Mouse (Mus musculus) liver, embryonic 14.5 days (tissue): ENCODE results near the gene Spin1. TPM values are rescaled to one million over a fixed set of nuclear protein-coding genes. Genes with fewer than 3 reads are reported as not detected.
"Not testable (repeated sequence)": the region's sequence is repeated elsewhere in the genome, so short reads cannot be mapped to it uniquely, and the experiment has no call there.

Experiments
- ATAC-seq: fragments of 200-750 bp; cut with Nextera tagmentation; 2 replicates; pipeline ENCODE4 v1.8.0; 2017; ENCODE audit warnings: moderate number of reproducible peaks, mild to moderate bottlenecking, moderate library complexity; ENCODE audit not compliant: insufficient read depth
- DNase-seq, 3 experiments: peaks; one replicate each; pipeline ENCODE4 v3.0.0-alpha.2; 2012 to 2013; ENCODE audit warnings: low read depth in 3 of 3, low spot score in 3 of 3
- H3K27ac ChIP-seq: fragments of 300-500 bp; sonication (generic); 2 replicates; pipeline ENCODE4 v1.5.1; 2014; ENCODE audit warnings: moderate library complexity, mild to moderate bottlenecking, control low read depth, inconsistent platforms
- H3K27me3 ChIP-seq: fragments of 300-500 bp; sonication (generic); 2 replicates; pipeline ENCODE4 v1.6.1; 2014; ENCODE audit warnings: mild to moderate bottlenecking, low read length, moderate library complexity; ENCODE audit not compliant: control insufficient read depth, insufficient read depth
- H3K36me3 ChIP-seq: fragments of 300-500 bp; sonication (generic); replicated peaks from 2 replicates; pipeline ENCODE4 v1.6.1; 2014; ENCODE audit warnings: low read depth; ENCODE audit not compliant: control insufficient read depth, insufficient read depth
- H3K4me1 ChIP-seq, 2 experiments: fragments of 200-500 bp in 1 of 2; fragments of 300-500 bp in 1 of 2; sonication (generic) in 1 of 2; replicated peaks; 2 replicates each; pipeline ENCODE4 v1.6.1; 2012 to 2014; ENCODE audit warnings: antibody characterized with exemption in 1 of 2, inconsistent platforms in 1 of 2, low read length in 1 of 2; ENCODE audit not compliant: control insufficient read depth in 2 of 2, insufficient read depth in 2 of 2
- H3K4me2 ChIP-seq: fragments of 300-500 bp; sonication (generic); 2 replicates; pipeline ENCODE4 v1.6.1; 2014; ENCODE audit warnings: low read depth, mild to moderate bottlenecking, control low read depth, moderate library complexity
- H3K4me3 ChIP-seq, 2 experiments: fragments of 200-500 bp in 1 of 2; fragments of 300-500 bp in 1 of 2; sonication (generic) in 1 of 2; 2 replicates each; pipeline ENCODE4 v1.5.1; 2012 to 2014; ENCODE audit warnings: low read depth in 2 of 2, low read length in 2 of 2, mild to moderate bottlenecking in 2 of 2, control low read depth in 1 of 2, inconsistent platforms in 1 of 2, moderate library complexity in 1 of 2; ENCODE audit not compliant: insufficient read depth in 1 of 2
- H3K9ac ChIP-seq: fragments of 300-500 bp; sonication (generic); replicated peaks from 2 replicates; pipeline ENCODE4 v1.6.1; 2014; ENCODE audit warnings: mild to moderate bottlenecking, control low read depth, moderate library complexity
- H3K9me3 ChIP-seq: fragments of 300-500 bp; sonication (generic); 2 replicates; pipeline ENCODE4 v1.6.1; 2016; ENCODE audit warnings: low read length, mixed read lengths; ENCODE audit not compliant: control insufficient read depth
- CTCF ChIP-seq: IDR thresholded peaks from 2 replicates; pipeline ENCODE4 v1.5.1; 2016; ENCODE audit warnings: antibody characterized with exemption, low read depth, control low read depth
- EP300 ChIP-seq: IDR thresholded peaks from 2 replicates; pipeline ENCODE4 v1.6.1; 2016; ENCODE audit warnings: antibody characterized with exemption, low read depth
- WGBS: fragments of 180-500 bp; shearing (Covaris S2); extraction: QIAGEN DNeasy Blood & Tissue Kit; methylation state at CpG from one replicate; pipeline ENCODE4 v1.1.7; 2014; ENCODE audit not compliant: insufficient replicate concordance; 5-methylcytosine and 5-hydroxymethylcytosine counted together
- polyA plus RNA-seq, 2 experiments: library from polyadenylated mRNA; depleted of rRNA in 1 of 2; stranded (reverse) in 1 of 2; unstranded in 1 of 2; fragments of >200 nt; fragmentation: Nextera tagmentation in 1 of 2; extraction: Ambion mirVana in 1 of 2; gene quantifications; 2 replicates each; pipeline versions ENCODE4 v1.2.1 to v1.2.3; 2012 to 2014

Spin1 gene
- polyA plus RNA-seq, 2 experiments = 5.2 to 9.3 TPM

DNA sequence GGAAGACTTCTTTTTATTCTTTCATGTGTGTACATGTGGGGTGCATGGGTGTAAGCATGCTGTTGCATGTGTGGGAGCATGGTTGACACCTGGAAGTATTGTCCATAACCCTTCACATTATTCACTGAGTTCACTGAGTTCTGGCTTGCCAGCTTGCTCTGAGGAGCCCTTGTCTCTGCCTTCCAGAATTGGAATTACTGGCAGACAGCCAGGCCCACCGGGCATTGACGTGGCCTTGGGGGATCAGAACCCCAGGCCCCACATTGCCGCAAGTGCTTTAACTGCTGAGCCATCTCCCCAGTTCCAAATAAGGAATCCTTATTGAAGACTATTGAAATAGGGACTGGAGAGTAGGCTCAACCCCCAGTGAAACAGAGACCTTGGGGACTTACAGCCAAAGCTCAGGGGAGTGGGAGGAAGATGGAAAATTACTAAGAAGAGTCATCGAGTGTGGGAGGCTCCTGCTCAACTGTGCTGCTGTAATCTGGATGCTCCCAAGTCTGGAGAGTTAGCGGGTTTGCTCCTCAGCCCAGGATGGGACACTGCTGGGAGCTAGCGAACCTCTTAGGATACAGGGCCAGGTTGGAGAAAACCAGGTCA lies 26.5 kb upstream of the Spin1 start:
- peaks cover 0 to 11% of the 10 kb centered on the region in 2 experiments; a peak in 2 of 4 replicates for H3K4me1 ChIP-seq
- no peak for ATAC-seq

GRCm38 (mm10) chr13:51076191-51076590 lies 24.5 kb upstream of the Spin1 start:
- ATAC-seq, H3K4me3 ChIP-seq, DNase-seq, H3K27ac ChIP-seq, H3K27me3 ChIP-seq, H3K9ac ChIP-seq, H3K36me3 ChIP-seq, H3K9me3 ChIP-seq, H3K4me1 ChIP-seq, H3K4me2 ChIP-seq: not testable (repeated sequence)
- 72% methylated on average over 14 of the region's 14 CpGs for WGBS

More for the DNA sequence above, 26.5 kb upstream of the Spin1 start:
- H3K27ac ChIP-seq = no peak overlapping the region
- H3K4me3 ChIP-seq = no peak overlapping the region
- TF ChIP-seq EP300 (no peak), CTCF (no peak)
- H3K4me2 ChIP-seq = no peak overlapping the region
- DNase-seq = no peak
- H3K9ac ChIP-seq = no peak overlapping the region
- no peaks in the 10 kb centered on the region for H3K27me3 ChIP-seq
- no peaks in the 10 kb centered on the region for H3K9me3 ChIP-seq
- H3K36me3 ChIP-seq = no peaks in the 10 kb centered on the region
- WGBS = 65% methylated on average over 6 of the region's 6 CpGs

GRCm38 (mm10) chr13:51078586-51078985 lies 22.1 kb upstream of the Spin1 start:
- H3K36me3 ChIP-seq, H3K27ac ChIP-seq, DNase-seq, ATAC-seq, H3K27me3 ChIP-seq, H3K9ac ChIP-seq, H3K4me1 ChIP-seq, H3K4me2 ChIP-seq, H3K4me3 ChIP-seq, H3K9me3 ChIP-seq: not testable (repeated sequence)
- WGBS = 57% methylated on average over 1 of the region's 1 CpGs

GRCm38 (mm10) chr13:51080801-51081200 lies 19.9 kb upstream of the Spin1 start:
- no peaks in the 10 kb centered on the region for H3K4me1 ChIP-seq
- DNase-seq (no peak), ATAC-seq (no peak)
- no peak overlapping the region for H3K4me3 ChIP-seq
- no peak overlapping the region for H3K4me2 ChIP-seq
- no peak overlapping the region for H3K27ac ChIP-seq
- TF ChIP-seq CTCF (no peak), EP300 (no peak)
- H3K36me3 ChIP-seq = no peaks in the 10 kb centered on the region
- no peaks in the 10 kb centered on the region for H3K27me3 ChIP-seq
- 46% methylated on average over 2 of the region's 2 CpGs for WGBS
- H3K9ac ChIP-seq = no peak overlapping the region
- no peaks in the 10 kb centered on the region for H3K9me3 ChIP-seq

GRCm38 (mm10) chr13:51084241-51084640 lies 16.4 kb upstream of the Spin1 start:
- Histone ChIP-seq H3K27ac (no peak overlapping the region), H3K9me3 (no peaks in the 10 kb centered on the region), H3K4me3 (no peak overlapping the region), H3K27me3 (no peaks in the 10 kb centered on the region), H3K4me1 (no peaks in the 10 kb centered on the region), H3K9ac (no peak overlapping the region), H3K4me2 (no peak overlapping the region), H3K36me3 (no peaks in the 10 kb centered on the region)
- DNase-seq (no peak), ATAC-seq (no peak)
- TF ChIP-seq CTCF (no peak), EP300 (no peak)
